Mouse (Mus musculus) adrenal gland, adult 18-20 months (tissue): ENCODE data around the gene Gm12794. TPM values are rescaled to one million over a fixed set of nuclear protein-coding genes. Genes with fewer than 3 reads are reported as not detected.
"Not testable (repeated sequence)": the region's sequence is repeated elsewhere in the genome, so short reads cannot be mapped to it uniquely, and the experiment has no call there.

Experiments used
- DNase-seq, 2 experiments: peaks; one replicate each; pipeline ENCODE4 v3.0.0; 2021 to 2022; ENCODE audit warnings: low spot score in 2 of 2
- long read RNA-seq, 2 experiments: library from polyadenylated mRNA; stranded (forward); transcript quantifications; one replicate each; pipeline ENCODE4 v2.0.0; 2021
- total RNA-seq, 2 experiments: library from RNA; stranded (reverse); gene quantifications; 1 replicate in 1 of 2; 2 replicates in 1 of 2; pipeline ENCODE4 v1.2.3; 2021

The Gm12794 gene
- total RNA-seq: not detected
- long read RNA-seq, experiment 1: 0 reads
- long read RNA-seq, experiment 2: 0 reads

DNA sequence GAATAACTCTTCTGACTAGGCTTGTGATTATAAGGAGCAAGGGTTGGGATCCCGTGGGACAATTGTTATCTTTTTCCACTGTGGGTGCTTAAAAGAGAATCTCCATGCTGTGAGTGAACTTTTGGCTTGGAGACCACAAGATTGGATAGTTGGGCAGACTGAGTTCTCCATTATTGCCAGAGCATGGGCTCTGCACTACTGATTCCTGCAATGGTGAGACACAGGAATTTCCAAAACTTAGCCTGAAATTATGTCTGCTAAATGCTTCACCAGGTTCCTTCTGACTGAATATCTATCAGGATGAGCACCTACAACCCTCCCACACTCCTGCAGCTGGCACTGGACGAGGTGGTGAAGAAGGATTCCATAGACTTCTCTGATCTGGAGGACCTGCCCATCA lies at the start of gene Gm12794:
Gm12794 (plus strand) TSS at position 301 of the 400 bp plus-strand sequence.
- DNase-seq: not testable (repeated sequence)

DNA sequence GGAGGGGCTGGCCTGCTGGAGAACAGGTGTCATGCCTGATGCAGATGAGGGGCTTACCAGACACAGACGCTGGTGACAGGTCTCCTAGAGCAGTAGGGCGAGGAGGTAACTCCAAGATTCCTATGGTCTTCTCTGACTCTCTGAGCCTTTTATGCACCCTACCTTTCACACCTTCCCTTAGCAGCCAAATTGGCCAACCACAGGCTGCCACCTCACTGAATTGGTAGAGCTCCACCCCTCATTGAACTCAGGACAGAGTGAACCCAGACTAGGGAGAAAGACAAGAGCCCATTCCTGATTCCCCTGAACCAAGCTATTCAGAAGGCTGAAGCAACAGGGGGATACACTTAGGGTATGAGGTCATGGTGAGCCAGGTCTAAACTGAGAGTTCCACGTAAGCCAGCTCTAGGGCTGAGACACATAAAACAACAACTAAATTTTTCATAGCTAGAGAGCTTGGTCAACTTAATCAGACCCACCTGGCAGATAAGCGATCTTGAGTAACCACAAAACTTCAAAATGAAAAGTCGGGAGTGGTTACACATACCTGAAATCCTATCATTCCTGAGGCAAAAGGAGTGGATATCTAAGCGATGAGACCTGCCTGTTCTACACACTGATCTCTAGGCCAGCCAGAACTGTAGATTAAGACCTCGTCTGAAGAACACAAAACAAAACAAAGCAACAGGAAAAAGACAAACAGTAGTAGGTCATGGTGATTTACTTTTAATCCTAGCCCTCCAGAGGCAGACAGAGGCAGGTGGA lies 46.4 kb upstream of the Gm12794 start, which contains the start of gene C130073F10Rik:
C130073F10Rik (minus strand) TSS at position 134 of the 765 bp plus-strand sequence.
- DNase-seq: no peak

DNA sequence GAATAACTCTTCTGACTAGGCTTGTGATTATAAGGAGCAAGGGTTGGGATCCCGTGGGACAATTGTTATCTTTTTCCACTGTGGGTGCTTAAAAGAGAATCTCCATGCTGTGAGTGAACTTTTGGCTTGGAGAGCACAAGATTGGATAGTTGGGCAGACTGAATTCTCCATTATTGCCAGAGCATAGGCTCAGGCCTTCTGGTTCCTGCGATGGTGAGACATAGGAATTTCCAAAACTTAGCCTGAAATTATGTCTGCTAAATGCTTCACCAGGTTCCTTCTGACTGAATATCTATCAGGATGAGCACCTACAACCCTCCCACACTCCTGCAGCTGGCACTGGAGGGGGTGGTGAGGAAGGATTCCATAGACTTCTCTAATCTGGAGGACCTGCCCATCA lies 31.4 kb upstream of the Gm12794 start, which contains the start of gene Gm12800:
Gm12800 (plus strand) TSS at position 301 of the 400 bp plus-strand sequence.
- DNase-seq: not testable (repeated sequence)

DNA sequence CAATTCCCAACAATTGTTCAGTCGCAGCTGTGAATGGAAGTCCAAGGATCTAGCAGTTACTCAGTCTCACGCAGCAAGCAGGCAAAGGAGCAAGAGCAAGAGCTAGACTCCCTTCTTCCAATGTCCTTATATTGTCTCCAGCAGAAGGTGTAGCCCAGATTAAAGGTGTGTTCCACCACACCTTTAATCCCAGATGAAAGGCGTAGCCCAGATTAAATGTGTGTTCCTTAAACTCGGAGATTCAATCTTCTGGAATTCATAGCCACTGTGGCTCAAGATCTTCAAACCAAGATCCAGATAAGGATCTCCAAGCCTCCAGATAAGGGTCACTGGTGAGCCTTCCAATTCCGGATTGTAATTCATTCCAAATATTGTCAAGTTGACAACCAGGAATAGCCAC lies 40.7 kb downstream of the Gm12794 start, which contains the start of gene Gm12790:
Gm12790 (minus strand) TSS at position 101 of the 400 bp plus-strand sequence.
- not testable (repeated sequence) for DNase-seq

DNA sequence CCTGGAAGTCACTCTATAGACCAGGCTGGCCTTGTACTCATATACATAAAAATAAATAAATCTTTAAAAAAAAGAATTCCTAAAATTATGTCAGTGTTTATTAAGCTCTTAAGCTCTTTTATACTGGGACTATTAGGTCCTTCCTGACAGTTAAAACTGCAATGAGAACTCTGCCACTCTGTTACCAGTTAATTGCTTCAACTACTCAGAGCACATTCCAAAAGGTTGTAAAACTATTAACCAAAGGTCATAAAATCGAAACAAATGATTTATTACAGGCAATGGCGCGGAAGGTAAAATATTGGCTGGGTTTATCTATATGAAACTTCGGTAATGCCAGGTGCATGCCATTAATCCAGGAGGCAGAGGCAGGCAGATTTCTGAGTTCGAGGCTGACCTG lies 45.5 kb downstream of the Gm12794 start:
- DNase-seq: no peak

DNA sequence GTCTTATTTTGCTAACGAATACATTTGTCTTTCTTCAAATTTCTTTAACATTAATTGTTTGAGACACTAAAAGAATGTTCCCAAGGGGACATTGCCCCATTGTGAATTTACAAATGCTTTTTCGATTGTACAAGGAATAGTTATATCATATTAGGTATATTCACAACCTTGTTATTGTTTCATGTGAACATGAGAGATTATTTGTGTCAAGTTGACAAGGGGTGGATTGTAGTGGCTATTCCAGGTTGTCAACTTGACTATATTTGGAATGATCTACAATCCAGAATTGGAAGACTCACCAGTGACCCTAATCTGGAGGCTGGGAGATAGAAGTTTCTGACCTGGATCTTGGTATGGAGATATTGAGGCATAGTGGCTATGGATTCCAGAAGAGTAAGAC lies 46.1 kb downstream of the Gm12794 start, which contains the start of gene Gm12789:
Gm12789 (plus strand) TSS at position 301 of the 400 bp plus-strand sequence.
- not testable (repeated sequence) for DNase-seq

Other genes with a start within 250 kb of the Gm12794 start
- 10 to 100 TPM in 1 of 2 experiments, 1 to 10 TPM in 1; 9.4 to 13.4 TPM for gene Lepr, start 223.0 kb upstream of the Gm12794 start, total RNA-seq
- not detected for gene B020004J07Rik, start 96.4 kb upstream of the Gm12794 start, total RNA-seq
- gene C130073F10Rik, start 46.6 kb upstream of the Gm12794 start, total RNA-seq: not detected
- gene Gm12800, start 31.3 kb upstream of the Gm12794 start, total RNA-seq: not detected
- not detected for gene Gm12790, start 40.6 kb downstream of the Gm12794 start, total RNA-seq
- not detected for gene Gm12789, start 46.2 kb downstream of the Gm12794 start, total RNA-seq
- gene Pde4b, start 147.1 kb downstream of the Gm12794 start, total RNA-seq: 1 to 10 TPM; 3.8 to 5.4 TPM